Mouse (Mus musculus) kidney, adult 2 months (tissue): ENCODE measurements at regions not wholly inside any gene's neighbourhood (a gene's known extent, or its start where the extent isn't known, plus 50 kb on each side); places are given as distances from the start of the nearest gene placed in this dataset.

ENCODE experiments used
- CTCF ChIP-seq: fragments of 200-500 bp; conservative IDR thresholded peaks from 2 replicates; pipeline ENCODE4 v1.5.1; 2011; ENCODE audit warnings: low read depth, mild to moderate bottlenecking, control low read depth, low read length, moderate library complexity, mixed read lengths; ENCODE audit not compliant: insufficient read depth, insufficient read length
- POLR2A ChIP-seq: fragments of 200-500 bp; IDR thresholded peaks from one replicate; pipeline ENCODE4 v1.6.1; 2011; ENCODE audit warnings: low read depth, low read length, control low read depth

- TF ChIP-seq CTCF: no peak
- no peak for TF ChIP-seq POLR2A
These were observed 124.5 kb downstream of the 3100002H09Rik start for GRCm38 (mm10) chr4:124485941-124486581.
